Mouse (Mus musculus) midbrain, embryonic 16.5 days (tissue): ENCODE measurements at regions not wholly inside any gene's neighbourhood (a gene's known extent, or its start where the extent isn't known, plus 50 kb on each side); places are given as distances from the start of the nearest gene placed in this dataset.
A peak's percentile ranks its signal among the peaks of the same experiment; 100 is the strongest.

Experiments used
- ATAC-seq: fragments of 200-750 bp; cut with Nextera tagmentation; 2 replicates; pipeline ENCODE4 v1.8.0; 2017; ENCODE audit warnings: moderate TSS enrichment
- H3K27ac ChIP-seq: fragments of 300-500 bp; sonication (generic); 2 replicates; pipeline ENCODE4 v1.5.1; 2014; ENCODE audit warnings: mild to moderate bottlenecking, low read length, mixed read lengths
- H3K27me3 ChIP-seq: fragments of 300-500 bp; sonication (generic); 2 replicates; pipeline ENCODE4 v1.6.1; 2014; ENCODE audit warnings: low read depth, low read length, mixed read lengths; ENCODE audit not compliant: control insufficient read depth, insufficient read depth
- H3K36me3 ChIP-seq: fragments of 300-500 bp; sonication (generic); 2 replicates; pipeline ENCODE4 v1.6.1; 2014; ENCODE audit warnings: mild to moderate bottlenecking, low read length, moderate library complexity, mixed read lengths; ENCODE audit not compliant: control insufficient read depth, insufficient read depth
- H3K4me1 ChIP-seq: fragments of 300-500 bp; sonication (generic); 2 replicates; pipeline ENCODE4 v1.6.1; 2014; ENCODE audit warnings: mild to moderate bottlenecking, low read length, mixed read lengths; ENCODE audit not compliant: control insufficient read depth, insufficient read depth
- H3K4me2 ChIP-seq: fragments of 300-500 bp; sonication (generic); 2 replicates; pipeline ENCODE4 v1.6.1; 2014; ENCODE audit warnings: mild to moderate bottlenecking, low read length, mixed read lengths
- H3K4me3 ChIP-seq: fragments of 300-500 bp; sonication (generic); 2 replicates; pipeline ENCODE4 v1.5.1; 2014; ENCODE audit warnings: low read depth, mild to moderate bottlenecking, low read length, moderate library complexity, mixed read lengths
- H3K9ac ChIP-seq: fragments of 300-500 bp; sonication (generic); 2 replicates; pipeline ENCODE4 v1.6.1; 2014; ENCODE audit warnings: low read depth, low read length, mixed read lengths
- H3K9me3 ChIP-seq: fragments of 300-500 bp; sonication (generic); replicated peaks from 2 replicates; pipeline ENCODE4 v1.6.1; 2014; ENCODE audit warnings: mild to moderate bottlenecking, low read length, mixed read lengths; ENCODE audit not compliant: control insufficient read depth, poor library complexity, severe bottlenecking
- WGBS: fragments of 180-500 bp; shearing (Covaris S2); extraction: QIAGEN DNeasy Blood & Tissue Kit; methylation state at CpG from one replicate; pipeline ENCODE4 v1.1.7; 2014; 5-methylcytosine and 5-hydroxymethylcytosine counted together

GRCm38 (mm10) chr3:16918374-16918773, 912.1 kb upstream of the Gm5150 start:
- H3K4me1 ChIP-seq = peaks cover 7% of the 10 kb centered on the region
- no peaks in the 10 kb centered on the region for H3K9me3 ChIP-seq
- no peak for ATAC-seq
- no peak overlapping the region for H3K9ac ChIP-seq
- no peak overlapping the region for H3K4me3 ChIP-seq
- no peaks in the 10 kb centered on the region for H3K36me3 ChIP-seq
- no peak overlapping the region for H3K4me2 ChIP-seq
- H3K27me3 ChIP-seq = no peaks in the 10 kb centered on the region
- no peak overlapping the region for H3K27ac ChIP-seq
- WGBS = 83% methylated on average over 2 of the region's 2 CpGs

- no peak overlapping the region for H3K4me2 ChIP-seq
- ATAC-seq = no peak
- no peak overlapping the region for H3K27ac ChIP-seq
- no peak overlapping the region for H3K4me3 ChIP-seq
- no peaks in the 10 kb centered on the region for H3K9me3 ChIP-seq
- WGBS = 75% methylated on average over 2 of the region's 2 CpGs
- H3K27me3 ChIP-seq = no peaks in the 10 kb centered on the region
- no peaks in the 10 kb centered on the region for H3K36me3 ChIP-seq
- H3K9ac ChIP-seq = no peak overlapping the region
- no peaks in the 10 kb centered on the region; the same call in 1 of the 2 replicates for H3K4me1 ChIP-seq
These were observed 909.8 kb upstream of the Gm5150 start for GRCm38 (mm10) chr3:16916072-16916403.

DNA sequence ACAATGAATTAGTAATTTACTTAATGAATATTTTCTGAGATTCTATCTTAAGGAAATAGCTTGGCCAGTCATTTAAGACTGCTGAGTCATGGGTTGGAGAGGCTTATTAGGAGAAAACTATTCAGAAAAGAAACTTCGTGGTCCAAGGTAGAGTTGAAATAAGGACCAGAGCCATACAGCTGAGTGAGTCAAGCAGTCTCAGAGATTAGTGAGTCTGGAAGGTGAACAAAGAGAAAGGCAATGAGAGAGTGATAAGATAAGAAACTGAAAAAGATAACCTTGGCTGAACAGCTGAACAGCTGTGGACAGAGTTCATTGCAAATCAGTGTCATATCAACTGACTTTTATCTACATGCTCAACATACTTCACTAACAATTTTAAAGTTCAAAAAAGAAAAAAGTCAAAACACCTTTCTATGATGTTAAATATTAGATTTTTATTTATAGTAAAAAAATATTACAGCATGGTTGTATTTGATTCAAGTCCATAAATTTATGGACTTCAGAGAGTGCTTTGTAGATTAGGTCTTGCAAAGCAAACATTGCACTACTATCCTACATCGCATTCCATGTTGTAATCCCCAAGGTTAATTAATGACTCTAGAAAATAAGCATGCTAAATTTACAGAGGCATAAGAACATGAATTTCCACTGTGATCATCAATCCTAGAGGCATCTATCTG, 909.3 kb upstream of the Gm5150 start:
- Histone ChIP-seq H3K27me3 (no peaks in the 10 kb centered on the region), H3K27ac (no peak overlapping the region), H3K9ac (no peak overlapping the region), H3K4me2 (no peak overlapping the region), H3K4me3 (no peak overlapping the region), H3K36me3 (no peaks in the 10 kb centered on the region), H3K9me3 (no peaks in the 10 kb centered on the region), H3K4me1 (no peaks in the 10 kb centered on the region)
- 82% methylated on average over 2 of the region's 2 CpGs for WGBS
- ATAC-seq = no peak

DNA sequence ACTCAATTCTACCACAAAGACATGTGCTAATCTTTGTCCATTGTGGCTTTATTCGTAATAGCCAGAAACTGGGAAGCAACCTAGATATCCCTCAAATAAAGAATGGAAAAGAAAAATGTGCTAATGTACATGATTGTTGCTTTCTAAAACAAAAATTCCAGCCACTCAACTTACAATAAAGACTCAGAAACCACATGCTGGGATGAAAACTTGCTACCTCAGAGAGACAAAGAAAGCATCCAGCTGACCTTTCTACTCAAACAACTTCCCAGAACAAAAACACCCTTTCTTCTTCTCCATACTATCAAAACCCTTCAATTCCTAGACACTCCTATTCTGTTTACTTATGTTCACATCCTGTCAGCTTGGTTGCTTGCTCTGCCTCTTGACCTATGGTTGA, 881.9 kb upstream of the Gm5150 start:
- Histone ChIP-seq H3K27me3 (no peaks in the 10 kb centered on the region), H3K4me2 (no peak overlapping the region), H3K4me3 (no peak overlapping the region), H3K36me3 (no peaks in the 10 kb centered on the region), H3K4me1 (no peaks in the 10 kb centered on the region), H3K9ac (no peak overlapping the region), H3K27ac (no peak overlapping the region), H3K9me3 (no peaks in the 10 kb centered on the region)
- WGBS = 90% methylated on average over 1 of the region's 1 CpGs
- ATAC-seq = no peak

GRCm38 (mm10) chr3:16872337-16873117, 866.3 kb upstream of the Gm5150 start:
- Histone ChIP-seq H3K36me3 (no peaks in the 10 kb centered on the region), H3K4me3 (no peak overlapping the region), H3K4me1 (0 out of 2 replicates have a peak, but pooled peaks cover 3% of the 10 kb centered on the region), H3K27ac (peak overlapping the region; percentile 44), H3K27me3 (no peaks in the 10 kb centered on the region), H3K9me3 (no peaks in the 10 kb centered on the region), H3K9ac (no peak overlapping the region), H3K4me2 (no peak overlapping the region)
- WGBS = 61% methylated on average over 2 of the region's 2 CpGs
- 0 out of 2 replicates have a peak, but pooled peaks have one; percentile 62 for ATAC-seq

GRCm38 (mm10) chr3:16860034-16860433, 853.8 kb upstream of the Gm5150 start:
- H3K4me3 ChIP-seq = no peak overlapping the region
- H3K27ac ChIP-seq = no peak overlapping the region
- no peak overlapping the region for H3K9ac ChIP-seq
- H3K4me1 ChIP-seq = peaks cover 7% of the 10 kb centered on the region
- H3K27me3 ChIP-seq = no peaks in the 10 kb centered on the region
- H3K36me3 ChIP-seq = no peaks in the 10 kb centered on the region
- WGBS = 21% methylated on average over 1 of the region's 1 CpGs
- no peak overlapping the region for H3K4me2 ChIP-seq
- peak; percentile 53 for ATAC-seq
- no peaks in the 10 kb centered on the region for H3K9me3 ChIP-seq

DNA sequence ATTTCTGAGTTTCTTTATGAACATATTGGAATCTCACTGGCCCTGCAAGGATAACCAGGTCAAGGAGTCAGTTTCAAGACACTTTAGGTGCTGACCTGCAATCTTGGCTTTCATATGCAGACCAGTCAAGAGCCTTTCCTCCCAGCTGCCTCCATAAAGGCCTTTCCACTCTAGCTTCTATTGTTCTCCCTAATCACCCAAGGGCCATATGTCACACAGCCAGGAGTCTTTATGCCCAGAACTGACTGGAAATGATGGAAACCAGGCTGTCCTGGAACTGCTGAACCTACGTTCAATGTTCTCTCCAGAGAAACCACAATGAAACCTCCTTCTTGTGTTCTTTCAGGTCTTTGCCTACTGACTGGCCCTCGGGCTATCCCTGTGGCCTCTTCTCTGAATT, 852.7 kb upstream of the Gm5150 start:
- no peak overlapping the region for H3K9ac ChIP-seq
- no peak overlapping the region for H3K4me3 ChIP-seq
- no peaks in the 10 kb centered on the region for H3K27me3 ChIP-seq
- H3K4me2 ChIP-seq = no peak overlapping the region
- H3K4me1 ChIP-seq = peaks cover 15% of the 10 kb centered on the region
- no peak for ATAC-seq
- H3K36me3 ChIP-seq = no peaks in the 10 kb centered on the region
- H3K27ac ChIP-seq = peak overlapping the region; percentile 43; the same call in 1 of the 2 replicates
- WGBS = 32% methylated on average over 2 of the region's 2 CpGs
- H3K9me3 ChIP-seq = no peaks in the 10 kb centered on the region

GRCm38 (mm10) chr3:16855251-16855650, 849.0 kb upstream of the Gm5150 start:
- no peaks in the 10 kb centered on the region for H3K36me3 ChIP-seq
- H3K4me3 ChIP-seq = no peak overlapping the region
- WGBS = 35% methylated on average over 2 of the region's 2 CpGs
- H3K4me2 ChIP-seq = no peak overlapping the region
- peaks cover 18% of the 10 kb centered on the region for H3K4me1 ChIP-seq
- peak overlapping the region; percentile 94 for H3K27ac ChIP-seq
- H3K9me3 ChIP-seq = no peaks in the 10 kb centered on the region
- no peaks in the 10 kb centered on the region for H3K27me3 ChIP-seq
- H3K9ac ChIP-seq = no peak overlapping the region
- no peak for ATAC-seq

- 15% methylated on average over 5 of the region's 5 CpGs for WGBS
- no peaks in the 10 kb centered on the region for H3K36me3 ChIP-seq
- peaks cover 18% of the 10 kb centered on the region for H3K4me1 ChIP-seq
- no peaks in the 10 kb centered on the region for H3K9me3 ChIP-seq
- peak; percentile 94 for ATAC-seq
- peak overlapping the region; percentile 94 for H3K27ac ChIP-seq
- peak overlapping the region; percentile 61 for H3K9ac ChIP-seq
- peak overlapping the region; percentile 41 for H3K4me2 ChIP-seq
- H3K4me3 ChIP-seq = no peak overlapping the region
- no peaks in the 10 kb centered on the region for H3K27me3 ChIP-seq
These were observed 847.8 kb upstream of the Gm5150 start for GRCm38 (mm10) chr3:16853992-16854391.
